ENCODE assay signal across 19 mouse cellular contexts in the genomic region with DNA sequence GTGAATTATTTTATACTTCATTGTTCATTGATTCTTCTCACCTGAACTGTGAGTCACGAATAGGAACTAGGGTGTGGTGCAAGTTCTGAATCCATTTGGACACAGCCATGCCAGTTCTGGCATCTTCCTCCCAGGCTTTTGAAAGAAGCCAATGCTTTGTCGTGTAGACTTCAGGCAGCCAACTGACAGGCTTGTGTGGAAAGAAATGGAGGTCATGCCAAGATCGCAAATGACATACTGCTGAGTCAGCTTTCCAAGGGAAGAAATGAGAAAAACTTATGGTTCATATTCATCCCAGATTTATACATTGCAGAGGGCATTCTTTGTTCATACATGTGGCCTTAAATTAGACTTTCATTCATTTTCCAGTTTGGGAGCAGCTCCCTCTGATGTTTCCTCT.
DNase-seq lines count a peak whose midpoint lies in the region; ATAC-seq and TF ChIP-seq lines count a peak whose summit lies in the region.
"Had no signal": no experiment of that assay in that cellular context is flagged by ENCODE, and none has a peak within 500 bp of the region (broad histone marks: within the 10 kb centered on the region; RNA-seq: fewer than 3 reads in every experiment).

No protein-coding gene starts in this region.

- WGBS in forebrain, postnatal 0 days = 58% methylated on average over 3 of the region's 3 CpGs
- 88% methylated on average over 3 of the region's 3 CpGs for WGBS in forebrain, embryonic 13.5 days
- 79% methylated on average over 3 of the region's 3 CpGs for WGBS in liver, embryonic 11.5 days

- no peaks in the 10 kb centered on the region for H3K27me3 ChIP-seq in forebrain, postnatal 0 days (ENCODE audit: insufficient read depth, low read length)
- no peaks in the 10 kb centered on the region for H3K27me3 ChIP-seq in forebrain, embryonic 13.5 days
- H3K27me3 ChIP-seq in liver, embryonic 11.5 days (replicated peaks; ENCODE audit: control insufficient read depth, insufficient read depth, low read length) = no peaks in the 10 kb centered on the region

- in situ Hi-C loops in ES-E14 (cut with MboI; ENCODE audit: low sequenced_read_pairs in 2 of 2, unreplicated experiment in 2 of 2) = no loop called here

- H3K9me3 ChIP-seq in forebrain, postnatal 0 days (ENCODE audit: low read length) = no peaks in the 10 kb centered on the region
- no peaks in the 10 kb centered on the region for H3K9me3 ChIP-seq in forebrain, embryonic 13.5 days (replicated peaks)
- H3K9me3 ChIP-seq in ES-E14 (ENCODE audit: control insufficient read depth, insufficient read depth, low read depth, low read length) = no peaks in the 10 kb centered on the region
- H3K9me3 ChIP-seq in liver, embryonic 11.5 days (ENCODE audit: control insufficient read depth, low read length) = no peaks in the 10 kb centered on the region
- H3K9me3 ChIP-seq: forebrain, embryonic 10.5 days had no signal

- H3K4me2 ChIP-seq in forebrain, postnatal 0 days (ENCODE audit: low read depth) = no peak overlapping the region
- no peak overlapping the region for H3K4me2 ChIP-seq in forebrain, embryonic 13.5 days
- no peak overlapping the region for H3K4me2 ChIP-seq in liver, embryonic 11.5 days
- H3K4me2 ChIP-seq: hindbrain, embryonic 14.5 days had no signal

- no peak overlapping the region for H3K4me3 ChIP-seq in forebrain, postnatal 0 days (ENCODE audit: low read depth, low read length)
- no peak overlapping the region for H3K4me3 ChIP-seq in forebrain, embryonic 13.5 days
- no peak overlapping the region for H3K4me3 ChIP-seq in ES-E14 (ENCODE audit: insufficient read depth in 1 of 2, low read depth in 1 of 2, low read length in 2 of 2, poor library complexity in 1 of 2, severe bottlenecking in 1 of 2)
- no peak overlapping the region for H3K4me3 ChIP-seq in liver, embryonic 11.5 days (ENCODE audit: low read depth, low read length)
- H3K4me3 ChIP-seq: forebrain, embryonic 10.5 days; gastrocnemius, adult 2 months had no signal

- no peak for ATAC-seq in cerebellum, adult (ENCODE audit: insufficient number of reproducible peaks, low FRiP score, low TSS enrichment)
- no peak for ATAC-seq in forebrain, postnatal 0 days
- no peak for ATAC-seq in forebrain, embryonic 13.5 days
- ATAC-seq in liver, embryonic 11.5 days (replicated peaks; ENCODE audit: low FRiP score) = no peak
- ATAC-seq: liver, postnatal 0 days; lung, postnatal 0 days; midbrain, embryonic 16.5 days had no signal

- TF ChIP-seq CTCF in forebrain, postnatal 0 days (IDR thresholded peaks at IDR 0.05; ENCODE audit: low read depth) = no peak
- no peak for TF ChIP-seq CTCF in brain, embryonic 14.5 days (IDR thresholded peaks at IDR 0.05; ENCODE audit: borderline replicate concordance, extremely low read depth, insufficient read depth, insufficient read length)

- DNase-seq in cerebellum, adult 18-20 months = peak; percentile 32
- peak; percentile 11 for DNase-seq in forebrain, postnatal 0 days
- no peak for DNase-seq in ES-E14 (ENCODE audit: low read depth, low spot score)
- DNase-seq in brain, embryonic 14.5 days (ENCODE audit: low read depth) = peak; percentile 62
- no peak for DNase-seq in liver, embryonic 11.5 days (ENCODE audit: low spot score)
- DNase-seq in ovary, adult 18-20 months (ENCODE audit: low spot score) = no peak
- DNase-seq: B cell, adult 2 months; gastrocnemius, adult 2 months; heart, postnatal 36 days; kidney, adult 8-10 months; kidney, postnatal 10 days; liver, postnatal 0 days had no signal

- H3K36me3 ChIP-seq in forebrain, postnatal 0 days (ENCODE audit: insufficient read depth) = no peaks in the 10 kb centered on the region
- H3K36me3 ChIP-seq in forebrain, embryonic 13.5 days (ENCODE audit: poor library complexity, severe bottlenecking) = no peaks in the 10 kb centered on the region
- no peaks in the 10 kb centered on the region for H3K36me3 ChIP-seq in ES-E14 (ENCODE audit: control insufficient read depth, insufficient read depth, low read length, poor library complexity, severe bottlenecking)
- no peaks in the 10 kb centered on the region for H3K36me3 ChIP-seq in liver, embryonic 11.5 days (ENCODE audit: control insufficient read depth, insufficient read depth, low read length)
- H3K36me3 ChIP-seq: forebrain, embryonic 10.5 days had no signal

- TF ChIP-seq POLR2A in brain, embryonic 14.5 days (IDR thresholded peaks at IDR 0.05; ENCODE audit: borderline replicate concordance, extremely low read depth, insufficient read depth, insufficient read length, poor library complexity, severe bottlenecking) = no peak

- no peak overlapping the region for H3K9ac ChIP-seq in forebrain, postnatal 0 days
- no peak overlapping the region for H3K9ac ChIP-seq in forebrain, embryonic 13.5 days
- H3K9ac ChIP-seq in ES-E14 (ENCODE audit: insufficient read depth, low read depth, low read length, poor library complexity, severe bottlenecking) = no peak overlapping the region
- H3K9ac ChIP-seq in liver, embryonic 11.5 days (ENCODE audit: low read depth, low read length) = no peak overlapping the region
- H3K9ac ChIP-seq: hindbrain, embryonic 14.5 days; liver, postnatal 0 days had no signal

- no peak overlapping the region for H3K27ac ChIP-seq in forebrain, postnatal 0 days (ENCODE audit: low read depth, low read length)
- H3K27ac ChIP-seq in forebrain, embryonic 13.5 days = no peak overlapping the region
- H3K27ac ChIP-seq in ES-E14 (ENCODE audit: insufficient read depth, low read depth, low read length, poor library complexity, severe bottlenecking) = no peak overlapping the region
- no peak overlapping the region for H3K27ac ChIP-seq in liver, embryonic 11.5 days (ENCODE audit: low read depth, low read length)
- H3K27ac ChIP-seq: forebrain, embryonic 10.5 days; gastrocnemius, adult 2 months; hindbrain, embryonic 14.5 days; macrophage had no signal

- H3K4me1 ChIP-seq in forebrain, postnatal 0 days (ENCODE audit: insufficient read depth) = no peaks in the 10 kb centered on the region
- no peaks in the 10 kb centered on the region for H3K4me1 ChIP-seq in forebrain, embryonic 13.5 days
- no peaks in the 10 kb centered on the region for H3K4me1 ChIP-seq in ES-E14 (ENCODE audit: control insufficient read depth in 2 of 2, insufficient read depth in 2 of 2, low read length in 2 of 2, poor library complexity in 1 of 2)
- no peaks in the 10 kb centered on the region for H3K4me1 ChIP-seq in liver, embryonic 11.5 days (replicated peaks; ENCODE audit: control insufficient read depth, insufficient read depth, low read length)
- H3K4me1 ChIP-seq: forebrain, embryonic 10.5 days had no signal

TF ChIP-seq in ES-E14, 5 proteins besides CTCF, POLR2A, EP300 and RAD21:
- TF ChIP-seq ZC3H11A (IDR thresholded peaks at IDR 0.05; ENCODE audit: borderline replicate concordance, low read depth, low read length) = no peak
- TF ChIP-seq MAFK (IDR thresholded peaks at IDR 0.05; ENCODE audit: insufficient read depth, low read depth, low read length) = peak; percentile 62; the same call in 1 of the 2 replicates
- TF ChIP-seq ZNF384 (IDR thresholded peaks at IDR 0.05; ENCODE audit: low read depth, low read length) = no peak
TF ChIP-seq in ES-E14: peak in this region for 1.

Comparison
In these comparisons a context has a peak if more than half of its experiments do, and no peak if none do; other contexts are left out.
1. DNase-seq: peak in cerebellum, adult 18-20 months (2 of 2), forebrain, postnatal 0 days (single experiment) and brain, embryonic 14.5 days (single experiment); none in ES-E14 (single experiment), liver, embryonic 11.5 days (single experiment) and ovary, adult 18-20 months (single experiment).